Mouse (Mus musculus) neural tube, embryonic 15.5 days (tissue): ENCODE results near the gene Olfr736. TPM values are rescaled to one million over a fixed set of nuclear protein-coding genes. Genes with fewer than 3 reads are reported as not detected.

Experiments used
- ATAC-seq: fragments of 200-750 bp; cut with Nextera tagmentation; 2 replicates; pipeline ENCODE4 v1.8.0; 2017; ENCODE audit warnings: mild to moderate bottlenecking, moderate TSS enrichment, moderate library complexity; ENCODE audit not compliant: low FRiP score
- H3K27ac ChIP-seq: fragments of 300-500 bp; sonication (generic); replicated peaks from 2 replicates; pipeline ENCODE4 v1.5.1; 2015; ENCODE audit warnings: mild to moderate bottlenecking, inconsistent platforms
- H3K27me3 ChIP-seq: fragments of 300-500 bp; sonication (generic); replicated peaks from 2 replicates; pipeline ENCODE4 v1.6.1; 2015; ENCODE audit warnings: inconsistent platforms
- H3K36me3 ChIP-seq: fragments of 300-500 bp; sonication (generic); 2 replicates; pipeline ENCODE4 v1.6.1; 2015; ENCODE audit warnings: inconsistent platforms
- H3K4me1 ChIP-seq: fragments of 300-500 bp; sonication (generic); 2 replicates; pipeline ENCODE4 v1.6.1; 2015; ENCODE audit warnings: inconsistent platforms
- H3K4me2 ChIP-seq: fragments of 300-500 bp; sonication (generic); 2 replicates; pipeline ENCODE4 v1.6.1; 2015; ENCODE audit warnings: inconsistent platforms, mild to moderate bottlenecking, moderate library complexity
- H3K4me3 ChIP-seq: fragments of 300-500 bp; sonication (generic); replicated peaks from 2 replicates; pipeline ENCODE4 v1.5.1; 2015; ENCODE audit warnings: mild to moderate bottlenecking, inconsistent platforms
- H3K9ac ChIP-seq: fragments of 300-500 bp; sonication (generic); replicated peaks from 2 replicates; pipeline ENCODE4 v1.6.1; 2015; ENCODE audit warnings: mild to moderate bottlenecking, inconsistent platforms
- H3K9me3 ChIP-seq: fragments of 300-500 bp; sonication (generic); replicated peaks from 2 replicates; pipeline ENCODE4 v1.6.1; 2016; ENCODE audit warnings: inconsistent platforms
- WGBS: fragments of 180-500 bp; shearing (Covaris S2); methylation state at CpG from one replicate; pipeline ENCODE4 v1.1.7; 2015; ENCODE audit warnings: mixed read lengths; 5-methylcytosine and 5-hydroxymethylcytosine counted together
- polyA plus RNA-seq: library from polyadenylated mRNA; unstranded; fragments of >200 nt; fragmentation: Nextera tagmentation; extraction: Ambion mirVana; gene quantifications from 2 replicates; pipeline ENCODE4 v1.2.1, GENCODE M21; 2015

Olfr736 gene
- not detected in 2 replicates for polyA plus RNA-seq

- H3K27me3 ChIP-seq, result no peaks in the 10 kb centered on the region
- no peak within 1 kb of the TSS for H3K27ac ChIP-seq
- 88% methylated on average over 2 of the region's 2 CpGs for WGBS
- H3K36me3 ChIP-seq, result no peaks in the 10 kb centered on the region
- no peak within 1 kb of the TSS for H3K9ac ChIP-seq
- 0 out of 2 replicates have a peak, but pooled peaks cover 2% of the 10 kb centered on the region for H3K9me3 ChIP-seq
- ATAC-seq, result no peak
- H3K4me2 ChIP-seq, result no peak within 1 kb of the TSS
- H3K4me3 ChIP-seq, result no peak within 1 kb of the TSS
- no peaks in the 10 kb centered on the region for H3K4me1 ChIP-seq
These were observed at the start of gene Olfr736 for GRCm38 (mm10) chr14:50380863-50381262. Gene Olfr736, plus strand, starts transcription at chr14:50381163.

- no peaks in the 10 kb centered on the region for H3K4me1 ChIP-seq
- no peak within 1 kb of the TSS for H3K4me2 ChIP-seq
- no peak within 1 kb of the TSS for H3K4me3 ChIP-seq
- WGBS, result 68% methylated on average over 2 of the region's 2 CpGs
- peak; percentile 72 for ATAC-seq
- no peaks in the 10 kb centered on the region for H3K36me3 ChIP-seq
- H3K27ac ChIP-seq, result no peak within 1 kb of the TSS
- H3K9me3 ChIP-seq, result no peaks in the 10 kb centered on the region
- H3K27me3 ChIP-seq, result no peaks in the 10 kb centered on the region
- no peak within 1 kb of the TSS for H3K9ac ChIP-seq
These were observed 32.2 kb upstream of the Olfr736 start, which contains the start of gene Olfr735 for GRCm38 (mm10) chr14:50348796-50349195. Gene Olfr735, minus strand, starts transcription at chr14:50348872.

GRCm38 (mm10) chr14:50352438-50352837, 28.5 kb upstream of the Olfr736 start:
- Histone ChIP-seq H3K27ac (no peak overlapping the region), H3K27me3 (no peaks in the 10 kb centered on the region), H3K4me1 (no peaks in the 10 kb centered on the region), H3K9ac (no peak overlapping the region), H3K36me3 (no peaks in the 10 kb centered on the region), H3K4me3 (no peak overlapping the region), H3K4me2 (no peak overlapping the region), H3K9me3 (no peaks in the 10 kb centered on the region)
- WGBS, result 53% methylated on average over 3 of the region's 3 CpGs
- no peak for ATAC-seq

- ATAC-seq, result no peak
- Histone ChIP-seq H3K4me2 (no peak overlapping the region), H3K36me3 (no peaks in the 10 kb centered on the region), H3K4me1 (no peaks in the 10 kb centered on the region), H3K27me3 (no peaks in the 10 kb centered on the region), H3K4me3 (no peak overlapping the region), H3K9me3 (no peaks in the 10 kb centered on the region), H3K27ac (no peak overlapping the region), H3K9ac (no peak overlapping the region)
- WGBS, result 84% methylated on average over 2 of the region's 2 CpGs
These were observed 24.2 kb upstream of the Olfr736 start for GRCm38 (mm10) chr14:50356725-50357124.

- H3K4me1 ChIP-seq, result no peaks in the 10 kb centered on the region
- H3K36me3 ChIP-seq, result no peaks in the 10 kb centered on the region
- H3K4me2 ChIP-seq, result no peak within 1 kb of the TSS
- no peak within 1 kb of the TSS for H3K27ac ChIP-seq
- H3K4me3 ChIP-seq, result no peak within 1 kb of the TSS
- 86% methylated on average over 2 of the region's 2 CpGs for WGBS
- H3K9me3 ChIP-seq, result no peaks in the 10 kb centered on the region
- H3K27me3 ChIP-seq, result no peaks in the 10 kb centered on the region
- no peak for ATAC-seq
- no peak within 1 kb of the TSS for H3K9ac ChIP-seq
These were observed 23.4 kb upstream of the Olfr736 start, which contains the start of gene Tlr11 for GRCm38 (mm10) chr14:50357593-50357992. Gene Tlr11, plus strand, starts transcription at chr14:50357914.

GRCm38 (mm10) chr14:50360480-50360879, 20.5 kb upstream of the Olfr736 start:
- 86% methylated on average over 3 of the region's 3 CpGs for WGBS
- Histone ChIP-seq H3K4me2 (no peak overlapping the region), H3K9me3 (no peaks in the 10 kb centered on the region), H3K27me3 (no peaks in the 10 kb centered on the region), H3K4me3 (no peak overlapping the region), H3K4me1 (no peaks in the 10 kb centered on the region), H3K36me3 (no peaks in the 10 kb centered on the region), H3K9ac (no peak overlapping the region), H3K27ac (no peak overlapping the region)
- ATAC-seq, result no peak

- no peak for ATAC-seq
- WGBS, result 86% methylated on average over 2 of the region's 2 CpGs
- Histone ChIP-seq H3K9ac (no peak overlapping the region), H3K27ac (no peak overlapping the region), H3K36me3 (no peaks in the 10 kb centered on the region), H3K4me2 (no peak overlapping the region), H3K4me1 (no peaks in the 10 kb centered on the region), H3K9me3 (no peaks in the 10 kb centered on the region), H3K27me3 (no peaks in the 10 kb centered on the region), H3K4me3 (no peak overlapping the region)
These were observed 17.4 kb upstream of the Olfr736 start for GRCm38 (mm10) chr14:50363561-50363960.

GRCm38 (mm10) chr14:50407268-50407667, 26.3 kb downstream of the Olfr736 start, which contains the start of gene Olfr738:
Gene Olfr738, plus strand, starts transcription at chr14:50407568.
- H3K4me1 ChIP-seq, result no peaks in the 10 kb centered on the region
- no peak within 1 kb of the TSS for H3K9ac ChIP-seq
- no peaks in the 10 kb centered on the region for H3K27me3 ChIP-seq
- no peaks in the 10 kb centered on the region for H3K36me3 ChIP-seq
- 76% methylated on average over 1 of the region's 1 CpGs for WGBS
- no peak within 1 kb of the TSS for H3K27ac ChIP-seq
- no peak for ATAC-seq
- no peak within 1 kb of the TSS for H3K4me3 ChIP-seq
- H3K4me2 ChIP-seq, result no peak within 1 kb of the TSS
- no peaks in the 10 kb centered on the region for H3K9me3 ChIP-seq

- WGBS, result 79% methylated on average over 2 of the region's 2 CpGs
- Histone ChIP-seq H3K9me3 (no peaks in the 10 kb centered on the region), H3K4me3 (no peak within 1 kb of the TSS), H3K27me3 (no peaks in the 10 kb centered on the region), H3K4me1 (no peaks in the 10 kb centered on the region), H3K36me3 (no peaks in the 10 kb centered on the region), H3K9ac (no peak within 1 kb of the TSS), H3K27ac (no peak within 1 kb of the TSS), H3K4me2 (no peak within 1 kb of the TSS)
- ATAC-seq, result no peak
These were observed 37.4 kb downstream of the Olfr736 start, which contains the start of gene Olfr739 for GRCm38 (mm10) chr14:50418326-50418725. Gene Olfr739, plus strand, starts transcription at chr14:50418626.

Other genes starting within 250 kb of the Olfr736 start
- not detected in 2 replicates for gene Olfr728, start 238.5 kb upstream of the Olfr736 start, polyA plus RNA-seq
- not detected in 2 replicates for gene Olfr729, start 228.3 kb upstream of the Olfr736 start, polyA plus RNA-seq
- not detected in 2 replicates for gene Olfr730, start 193.0 kb upstream of the Olfr736 start, polyA plus RNA-seq
- not detected in 2 replicates for gene Olfr731, start 139.3 kb upstream of the Olfr736 start, polyA plus RNA-seq
- not detected in 2 replicates for gene Olfr732, start 97.0 kb upstream of the Olfr736 start, polyA plus RNA-seq
- not detected in 2 replicates for gene Olfr733, start 79.6 kb upstream of the Olfr736 start, polyA plus RNA-seq
- not detected in 2 replicates for gene Olfr734, start 54.4 kb upstream of the Olfr736 start, polyA plus RNA-seq
- not detected in 2 replicates for gene Olfr735, start 32.3 kb upstream of the Olfr736 start, polyA plus RNA-seq
- gene Tlr11, start 23.2 kb upstream of the Olfr736 start, polyA plus RNA-seq, result 0.08 TPM in 1 of 2 replicates, not detected in the other
- not detected in 2 replicates for gene Olfr738, start 26.4 kb downstream of the Olfr736 start, polyA plus RNA-seq
- not detected in 2 replicates for gene Olfr739, start 37.5 kb downstream of the Olfr736 start, polyA plus RNA-seq
- not detected in 2 replicates for gene Olfr740, start 64.4 kb downstream of the Olfr736 start, polyA plus RNA-seq
- gene Olfr741, start 91.6 kb downstream of the Olfr736 start, polyA plus RNA-seq, result not detected in 2 replicates
- gene Olfr742, start 122.4 kb downstream of the Olfr736 start, polyA plus RNA-seq, result not detected in 2 replicates
- gene Olfr743, start 140.7 kb downstream of the Olfr736 start, polyA plus RNA-seq, result not detected in 2 replicates
- not detected in 2 replicates for gene Olfr744, start 233.7 kb downstream of the Olfr736 start, polyA plus RNA-seq